Mouse (Mus musculus) neural tube, embryonic 14.5 days (tissue): ENCODE data around the gene Cspg4. TPM values are rescaled to one million over a fixed set of nuclear protein-coding genes. Genes with fewer than 3 reads are reported as not detected.
"Not testable (repeated sequence)": the region's sequence is repeated elsewhere in the genome, so short reads cannot be mapped to it uniquely, and the experiment has no call there.

Experiments
- ATAC-seq: fragments of 200-750 bp; cut with Nextera tagmentation; 2 replicates; pipeline ENCODE4 v1.8.0; 2017; ENCODE audit warnings: low read depth, mild to moderate bottlenecking, moderate TSS enrichment, moderate library complexity
- H3K27ac ChIP-seq: fragments of 300-500 bp; sonication (generic); 2 replicates; pipeline ENCODE4 v1.5.1; 2014; ENCODE audit warnings: low read depth, mild to moderate bottlenecking, control low read depth, low read length, moderate library complexity, mixed read lengths
- H3K27me3 ChIP-seq: fragments of 300-500 bp; sonication (generic); 2 replicates; pipeline ENCODE4 v1.6.1; 2014; ENCODE audit warnings: low read length; ENCODE audit not compliant: control insufficient read depth, insufficient read depth
- H3K36me3 ChIP-seq: fragments of 300-500 bp; sonication (generic); 2 replicates; pipeline ENCODE4 v1.6.1; 2014; ENCODE audit warnings: low read length, mixed read lengths; ENCODE audit not compliant: control insufficient read depth, insufficient read depth
- H3K4me1 ChIP-seq: fragments of 300-500 bp; sonication (generic); 2 replicates; pipeline ENCODE4 v1.6.1; 2014; ENCODE audit warnings: low read length; ENCODE audit not compliant: control insufficient read depth, insufficient read depth
- H3K4me2 ChIP-seq: fragments of 300-500 bp; sonication (generic); 2 replicates; pipeline ENCODE4 v1.6.1; 2014; ENCODE audit warnings: mild to moderate bottlenecking, low read depth, low read length, control low read depth
- H3K4me3 ChIP-seq: fragments of 300-500 bp; sonication (generic); 2 replicates; pipeline ENCODE4 v1.5.1; 2014; ENCODE audit warnings: low read depth, low read length, control low read depth, mixed read lengths
- H3K9ac ChIP-seq: fragments of 300-500 bp; sonication (generic); replicated peaks from 2 replicates; pipeline ENCODE4 v1.6.1; 2014; ENCODE audit warnings: low read depth, mild to moderate bottlenecking, control low read depth, low read length, mixed read lengths
- H3K9me3 ChIP-seq: fragments of 300-500 bp; sonication (generic); 2 replicates; pipeline ENCODE4 v1.6.1; 2016; ENCODE audit warnings: low read length; ENCODE audit not compliant: control insufficient read depth
- WGBS: fragments of 180-500 bp; shearing (Covaris S2); extraction: QIAGEN DNeasy Blood & Tissue Kit; methylation state at CpG from one replicate; pipeline ENCODE4 v1.1.7; 2014; 5-methylcytosine and 5-hydroxymethylcytosine counted together
- polyA plus RNA-seq: library from polyadenylated mRNA; unstranded; fragments of >200 nt; fragmentation: Nextera tagmentation; extraction: Ambion mirVana; gene quantifications from 2 replicates; pipeline ENCODE4 v1.2.1, GENCODE M21; 2014

Gene Cspg4
- polyA plus RNA-seq, 1 experiment from 2014 or later = 6.1 TPM

GRCm38 (mm10) chr9:56909991-56910390, 45.2 kb downstream of the Cspg4 start:
- not testable (repeated sequence) for H3K9me3 ChIP-seq, H3K27ac ChIP-seq, H3K9ac ChIP-seq, H3K27me3 ChIP-seq, H3K36me3 ChIP-seq, ATAC-seq, H3K4me1 ChIP-seq, H3K4me2 ChIP-seq, H3K4me3 ChIP-seq
- WGBS = 45% methylated on average over 4 of the region's 4 CpGs

DNA sequence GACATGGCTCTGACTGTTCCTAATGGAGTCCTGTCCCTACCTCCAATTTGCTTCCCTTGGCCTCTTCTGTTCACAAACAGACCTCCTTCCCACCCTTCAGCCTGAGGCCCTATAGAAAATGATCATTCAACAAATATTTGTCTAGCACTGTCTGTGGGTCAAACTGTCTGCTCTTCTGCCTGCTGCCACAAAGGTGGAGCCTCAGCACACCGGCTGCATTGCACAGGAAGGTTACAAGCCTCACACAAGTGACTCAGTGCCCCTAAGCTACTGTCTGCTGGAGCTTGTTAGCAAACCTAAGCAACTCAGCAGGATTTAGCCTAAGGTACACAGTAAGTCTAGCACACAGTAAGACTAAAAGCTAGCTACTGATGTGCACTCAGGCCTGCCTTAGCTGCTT, 46.2 kb downstream of the Cspg4 start:
- WGBS = 75% methylated on average over 1 of the region's 1 CpGs
- H3K4me2 ChIP-seq = no peak overlapping the region
- no peaks in the 10 kb centered on the region for H3K27me3 ChIP-seq
- no peak overlapping the region for H3K4me3 ChIP-seq
- no peaks in the 10 kb centered on the region for H3K36me3 ChIP-seq
- ATAC-seq = no peak
- H3K9me3 ChIP-seq = no peaks in the 10 kb centered on the region
- H3K27ac ChIP-seq = no peak overlapping the region
- no peaks in the 10 kb centered on the region for H3K4me1 ChIP-seq
- no peak overlapping the region for H3K9ac ChIP-seq

DNA sequence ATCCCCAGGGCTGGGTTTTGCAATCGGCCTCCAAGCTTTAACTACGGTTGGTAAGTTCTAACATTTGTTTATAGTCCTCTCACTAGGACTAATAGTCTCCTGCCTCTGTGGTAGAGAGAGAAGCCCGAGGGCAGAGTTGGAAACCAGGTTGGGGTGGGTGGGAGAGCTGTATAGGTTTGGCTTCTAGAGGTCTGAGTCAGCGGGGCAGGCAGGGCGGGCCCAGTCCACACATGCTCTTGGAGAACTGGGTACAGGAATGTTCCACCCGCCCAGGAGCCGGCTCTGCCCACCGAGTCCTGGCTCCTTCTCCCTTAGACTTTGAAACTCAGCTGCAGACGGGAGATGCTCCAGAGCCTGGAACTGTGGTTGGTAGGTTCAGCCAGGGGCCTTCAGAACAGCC, 49.2 kb downstream of the Cspg4 start:
- ATAC-seq = no peak
- Histone ChIP-seq H3K4me2 (no peak overlapping the region), H3K27ac (no peak overlapping the region), H3K4me3 (no peak overlapping the region), H3K4me1 (no peaks in the 10 kb centered on the region), H3K9ac (no peak overlapping the region), H3K36me3 (no peaks in the 10 kb centered on the region), H3K27me3 (no peaks in the 10 kb centered on the region), H3K9me3 (no peaks in the 10 kb centered on the region)
- WGBS = 94% methylated on average over 9 of the region's 9 CpGs

GRCm38 (mm10) chr9:56915116-56915515, 50.3 kb downstream of the Cspg4 start:
- no peak for ATAC-seq

GRCm38 (mm10) chr9:56915695-56916410, 51.0 kb downstream of the Cspg4 start:
- Histone ChIP-seq H3K27ac (no peak overlapping the region), H3K36me3 (no peaks in the 10 kb centered on the region), H3K27me3 (no peaks in the 10 kb centered on the region), H3K4me3 (no peak overlapping the region), H3K4me1 (no peaks in the 10 kb centered on the region), H3K9ac (no peak overlapping the region), H3K9me3 (no peaks in the 10 kb centered on the region), H3K4me2 (no peak overlapping the region)
- no peak for ATAC-seq
- WGBS = 82% methylated on average over 5 of the region's 5 CpGs

More at GRCm38 (mm10) chr9:56915116-56915515, 50.3 kb downstream of the Cspg4 start:
- H3K4me1 ChIP-seq = no peaks in the 10 kb centered on the region
- no peak overlapping the region for H3K4me2 ChIP-seq
- H3K4me3 ChIP-seq = no peak overlapping the region
- no peaks in the 10 kb centered on the region for H3K27me3 ChIP-seq
- no peak overlapping the region for H3K9ac ChIP-seq
- H3K27ac ChIP-seq = no peak overlapping the region
- 77% methylated on average over 1 of the region's 1 CpGs for WGBS
- H3K36me3 ChIP-seq = no peaks in the 10 kb centered on the region
- no peaks in the 10 kb centered on the region for H3K9me3 ChIP-seq

GRCm38 (mm10) chr9:56917131-56917530, 52.3 kb downstream of the Cspg4 start:
- Histone ChIP-seq H3K9ac (no peak overlapping the region), H3K4me3 (no peak overlapping the region), H3K27ac (no peak overlapping the region), H3K4me2 (no peak overlapping the region), H3K4me1 (no peaks in the 10 kb centered on the region), H3K27me3 (no peaks in the 10 kb centered on the region), H3K36me3 (no peaks in the 10 kb centered on the region), H3K9me3 (no peaks in the 10 kb centered on the region)
- ATAC-seq = no peak
- 75% methylated on average over 2 of the region's 2 CpGs for WGBS

- Histone ChIP-seq H3K9me3 (no peaks in the 10 kb centered on the region), H3K9ac (no peak overlapping the region), H3K36me3 (no peaks in the 10 kb centered on the region), H3K4me2 (no peak overlapping the region), H3K27ac (no peak overlapping the region), H3K4me1 (no peaks in the 10 kb centered on the region; the same call in 1 of the 2 replicates), H3K4me3 (no peak overlapping the region), H3K27me3 (no peaks in the 10 kb centered on the region)
- WGBS = 95% methylated on average over 13 of the region's 13 CpGs
- no peak for ATAC-seq
Measured at GRCm38 (mm10) chr9:56918466-56918865, 53.6 kb downstream of the Cspg4 start.

DNA sequence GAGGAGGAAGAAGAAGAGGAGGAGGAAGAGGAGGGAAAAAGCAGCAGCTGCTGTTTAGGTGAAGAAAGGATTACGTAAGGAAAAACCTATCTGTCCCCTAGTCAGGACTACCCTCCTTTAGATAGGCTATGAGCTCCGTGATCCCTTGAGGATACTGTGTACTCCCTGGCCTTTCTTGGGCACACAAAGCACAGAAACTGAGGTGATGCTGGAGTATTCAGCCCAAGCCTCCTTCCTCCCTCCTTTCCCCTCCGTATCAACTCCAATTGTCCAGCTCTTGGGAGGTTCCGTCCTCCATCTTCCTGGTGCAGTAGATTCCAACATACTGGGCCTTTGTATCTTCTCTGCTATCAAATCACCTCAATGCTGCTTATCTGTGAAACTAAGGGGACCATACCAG, 57.9 kb downstream of the Cspg4 start:
- no peaks in the 10 kb centered on the region for H3K27me3 ChIP-seq
- H3K4me3 ChIP-seq = no peak overlapping the region
- H3K27ac ChIP-seq = no peak overlapping the region
- H3K4me2 ChIP-seq = no peak overlapping the region
- H3K9me3 ChIP-seq = no peaks in the 10 kb centered on the region
- no peak for ATAC-seq
- no peaks in the 10 kb centered on the region for H3K36me3 ChIP-seq
- 90% methylated on average over 4 of the region's 4 CpGs for WGBS
- H3K4me1 ChIP-seq = peaks cover 20% of the 10 kb centered on the region
- H3K9ac ChIP-seq = no peak overlapping the region

- no peak overlapping the region for H3K27ac ChIP-seq
- WGBS = 75% methylated on average over 8 of the region's 8 CpGs
- ATAC-seq = no peak
- H3K4me3 ChIP-seq = peak overlapping the region; percentile 5; the same call in 1 of the 2 replicates
- no peaks in the 10 kb centered on the region for H3K9me3 ChIP-seq
- peak overlapping the region; percentile 32 for H3K4me2 ChIP-seq
- no peaks in the 10 kb centered on the region for H3K36me3 ChIP-seq
- H3K9ac ChIP-seq = no peak overlapping the region
- H3K4me1 ChIP-seq = peaks cover 22% of the 10 kb centered on the region
- H3K27me3 ChIP-seq = no peaks in the 10 kb centered on the region
Measured at GRCm38 (mm10) chr9:56923841-56924650, 59.2 kb downstream of the Cspg4 start.
